Mouse (Mus musculus) adrenal gland, postnatal 10 days (tissue): Measurements from ENCODE around the gene Pzp. TPM values are rescaled to one million over a fixed set of nuclear protein-coding genes. Genes with fewer than 3 reads are reported as not detected.

Source experiments
- DNase-seq: peaks from one replicate; pipeline ENCODE4 v3.0.0; 2021; ENCODE audit warnings: mixed read lengths
- total RNA-seq, 2 experiments: library from RNA; stranded (reverse); gene quantifications; 2 replicates each; pipeline ENCODE4 v1.2.3; 2021

Pzp gene
- total RNA-seq, 2 experiments from 2014 or later: 288 to 650 TPM

- no peak for DNase-seq
Measured at GRCm38 (mm10) chr6:128436356-128437005, 90.0 kb downstream of the Pzp start.

GRCm38 (mm10) chr6:128435474-128435873 is 91.0 kb downstream of the Pzp start:
- peak; percentile 92 for DNase-seq

Other genes with a start within 250 kb of the Pzp start
- gene Tead4, start 225.9 kb downstream of the Pzp start, total RNA-seq: 1 to 10 TPM; 4.4 to 4.6 TPM
- 10 to 100 TPM; 24.2 to 27.2 TPM for gene Tulp3, start 170.9 kb downstream of the Pzp start, total RNA-seq
- 10 to 100 TPM; 21.7 to 30.1 TPM for gene Rhno1, start 163.8 kb downstream of the Pzp start, total RNA-seq
- gene Foxm1, start 163.8 kb downstream of the Pzp start, total RNA-seq: 10 to 100 TPM; 15.3 to 16.6 TPM
- gene Tex52, start 151.3 kb downstream of the Pzp start, total RNA-seq: not detected
- not detected for gene Gm44596, start 151.2 kb downstream of the Pzp start, total RNA-seq
- gene Nrip2, start 127.4 kb downstream of the Pzp start, total RNA-seq: 1 to 10 TPM; 3.0 to 4.7 TPM
- gene Itfg2, start 101.8 kb downstream of the Pzp start, total RNA-seq: 10 to 100 TPM; 19.2 to 19.9 TPM
- gene Fkbp4, start 88.0 kb downstream of the Pzp start, total RNA-seq: 100 to 1,000 TPM; 170 to 173 TPM
- 1 to 10 TPM; 1.1 to 1.7 TPM for gene A2ml1, start 54.9 kb upstream of the Pzp start, total RNA-seq
- under 1 TPM in 1 of 2 experiments, not detected in 1; 0.30 TPM for gene Klrb1a, start 96.8 kb upstream of the Pzp start, total RNA-seq
- gene Clec2h, start 135.7 kb upstream of the Pzp start, total RNA-seq: 1 to 10 TPM; 3.6 to 6.0 TPM
- not detected for gene Klrb1, start 196.3 kb upstream of the Pzp start, total RNA-seq